Mouse (Mus musculus) intestine, embryonic 14.5 days (tissue): ENCODE results near the gene Pcdh9. TPM values are rescaled to one million over a fixed set of nuclear protein-coding genes. Genes with fewer than 3 reads are reported as not detected.

Experiments
- ATAC-seq: fragments of 200-750 bp; cut with Nextera tagmentation; replicated peaks from 2 replicates; pipeline ENCODE4 v1.8.0; 2017; ENCODE audit warnings: low read depth, moderate number of reproducible peaks, moderate TSS enrichment, moderate library complexity; ENCODE audit not compliant: low FRiP score, low TSS enrichment
- DNase-seq: peaks from one replicate; pipeline ENCODE4 v3.0.0-alpha.2; 2018; ENCODE audit warnings: low spot score
- H3K27ac ChIP-seq: fragments of 300-500 bp; sonication (generic); 2 replicates; pipeline ENCODE4 v1.5.1; 2014; ENCODE audit warnings: low read depth, mild to moderate bottlenecking, control low read depth
- H3K27me3 ChIP-seq: fragments of 300-500 bp; sonication (generic); replicated peaks from 2 replicates; pipeline ENCODE4 v1.6.1; 2014; ENCODE audit warnings: low read length, control low read depth; ENCODE audit not compliant: control insufficient read depth, insufficient read depth
- H3K36me3 ChIP-seq: fragments of 300-500 bp; sonication (generic); 2 replicates; pipeline ENCODE4 v1.6.1; 2014; ENCODE audit warnings: low read length, control low read depth; ENCODE audit not compliant: control insufficient read depth, insufficient read depth
- H3K4me1 ChIP-seq: fragments of 300-500 bp; sonication (generic); replicated peaks from 2 replicates; pipeline ENCODE4 v1.6.1; 2014; ENCODE audit warnings: low read length, control low read depth, mixed read lengths; ENCODE audit not compliant: control insufficient read depth, insufficient read depth
- H3K4me2 ChIP-seq: fragments of 300-500 bp; sonication (generic); 2 replicates; pipeline ENCODE4 v1.6.1; 2014; ENCODE audit warnings: low read length
- H3K4me3 ChIP-seq: fragments of 300-500 bp; sonication (generic); 2 replicates; pipeline ENCODE4 v1.5.1; 2014; ENCODE audit warnings: low read depth, low read length, control low read depth, mixed read lengths
- H3K9ac ChIP-seq: fragments of 300-500 bp; sonication (generic); 2 replicates; pipeline ENCODE4 v1.6.1; 2014; ENCODE audit warnings: mild to moderate bottlenecking, low read length
- H3K9me3 ChIP-seq: fragments of 300-500 bp; sonication (generic); 2 replicates; pipeline ENCODE4 v1.6.1; 2016; ENCODE audit warnings: low read length, control low read depth; ENCODE audit not compliant: control insufficient read depth
- WGBS: fragments of 180-500 bp; shearing (Covaris S2); extraction: QIAGEN DNeasy Blood & Tissue Kit; methylation state at CpG from one replicate; pipeline ENCODE4 v1.1.7; 2014; 5-methylcytosine and 5-hydroxymethylcytosine counted together
- polyA plus RNA-seq: library from polyadenylated mRNA; unstranded; fragments of >200 nt; fragmentation: Nextera tagmentation; extraction: Ambion mirVana; gene quantifications from 2 replicates; pipeline ENCODE4 v1.2.1, GENCODE M21; 2014

Pcdh9 gene
- polyA plus RNA-seq, 1 experiment from 2014 or later = 23.3 TPM

DNA sequence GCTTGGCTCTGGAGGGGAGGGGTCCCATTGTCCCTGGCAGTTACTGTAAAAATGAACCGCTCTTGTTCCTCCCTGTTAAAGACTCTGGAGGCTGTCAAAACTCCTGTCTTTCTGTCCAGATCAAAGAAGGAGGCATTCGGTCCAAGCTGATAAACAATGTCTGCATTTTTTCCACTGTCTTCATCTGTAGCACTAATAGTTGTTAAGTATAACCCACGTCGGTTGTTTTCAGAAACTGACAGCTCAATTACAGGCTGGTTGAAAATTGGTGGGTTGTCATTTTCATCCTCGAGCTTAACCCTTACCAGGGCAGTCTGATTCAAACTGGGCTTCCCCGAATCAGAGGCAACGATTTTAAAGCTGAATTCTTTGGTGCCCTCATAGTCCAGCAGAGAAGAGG, 3.4 kb downstream of the Pcdh9 start:
- H3K36me3 ChIP-seq = no peaks in the 10 kb centered on the region
- no peaks in the 10 kb centered on the region for H3K27me3 ChIP-seq
- 56% methylated on average over 7 of the region's 7 CpGs for WGBS
- H3K9ac ChIP-seq = no peak overlapping the region
- ATAC-seq = no peak
- H3K4me2 ChIP-seq = no peak overlapping the region
- H3K27ac ChIP-seq = no peak overlapping the region
- H3K9me3 ChIP-seq = no peaks in the 10 kb centered on the region
- H3K4me1 ChIP-seq = peaks cover 4% of the 10 kb centered on the region
- no peak for DNase-seq
- no peak overlapping the region for H3K4me3 ChIP-seq

DNA sequence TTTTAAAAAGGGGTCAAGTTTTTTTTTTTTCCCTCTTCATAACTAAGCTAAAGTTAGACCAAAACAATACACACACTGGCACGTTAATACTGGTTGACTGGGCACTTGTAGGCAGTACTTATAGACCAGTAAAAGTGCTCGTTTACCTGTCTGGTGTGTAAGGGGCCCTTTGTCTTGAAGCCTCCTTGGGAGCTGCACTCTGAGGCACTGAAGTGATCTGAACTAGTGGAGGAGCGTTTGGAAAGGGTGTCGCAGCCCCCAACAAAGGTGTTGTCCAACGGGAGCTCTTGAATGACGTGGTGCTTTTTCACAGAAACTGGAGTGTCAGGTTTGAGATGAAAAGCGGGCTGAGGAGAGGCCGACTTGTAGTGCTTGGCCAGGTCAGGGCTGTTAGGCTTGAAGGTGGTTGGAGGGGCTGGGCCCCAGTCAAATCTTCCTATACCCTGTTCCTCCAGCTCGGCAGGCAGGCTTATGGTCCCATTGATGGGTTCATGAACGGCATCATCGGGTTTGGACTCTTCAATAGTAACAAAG, 4.9 kb downstream of the Pcdh9 start:
- no peak for ATAC-seq
- 82% methylated on average over 11 of the region's 11 CpGs for WGBS
- H3K4me2 ChIP-seq = no peak overlapping the region

GRCm38 (mm10) chr14:93884467-93884866, 6.0 kb downstream of the Pcdh9 start:
- Histone ChIP-seq H3K27me3 (no peaks in the 10 kb centered on the region), H3K9ac (no peak overlapping the region), H3K4me2 (no peak overlapping the region), H3K4me1 (no peaks in the 10 kb centered on the region; the same call in 1 of the 2 replicates), H3K9me3 (no peaks in the 10 kb centered on the region), H3K4me3 (no peak overlapping the region), H3K36me3 (no peaks in the 10 kb centered on the region), H3K27ac (no peak overlapping the region)
- 3% methylated on average over 2 of the region's 2 CpGs for WGBS
- ATAC-seq = no peak; the same call in 1 of the 2 replicates
- peak; percentile 76 for DNase-seq

More for the DNA sequence above, 4.9 kb downstream of the Pcdh9 start:
- no peaks in the 10 kb centered on the region for H3K27me3 ChIP-seq
- no peak overlapping the region for H3K27ac ChIP-seq
- no peaks in the 10 kb centered on the region; the same call in 1 of the 2 replicates for H3K4me1 ChIP-seq
- no peak for DNase-seq
- no peaks in the 10 kb centered on the region for H3K9me3 ChIP-seq
- H3K9ac ChIP-seq = no peak overlapping the region
- H3K4me3 ChIP-seq = no peak overlapping the region
- no peaks in the 10 kb centered on the region for H3K36me3 ChIP-seq

- Histone ChIP-seq H3K27me3 (no peaks in the 10 kb centered on the region), H3K27ac (no peak overlapping the region), H3K4me2 (no peak overlapping the region), H3K4me3 (no peak overlapping the region), H3K9me3 (no peaks in the 10 kb centered on the region), H3K9ac (no peak overlapping the region), H3K4me1 (no peaks in the 10 kb centered on the region; the same call in 1 of the 2 replicates), H3K36me3 (no peaks in the 10 kb centered on the region)
- WGBS = 91% methylated on average over 1 of the region's 1 CpGs
- DNase-seq (no peak), ATAC-seq (no peak)
These were observed 10.4 kb downstream of the Pcdh9 start for GRCm38 (mm10) chr14:93880071-93880470.

DNA sequence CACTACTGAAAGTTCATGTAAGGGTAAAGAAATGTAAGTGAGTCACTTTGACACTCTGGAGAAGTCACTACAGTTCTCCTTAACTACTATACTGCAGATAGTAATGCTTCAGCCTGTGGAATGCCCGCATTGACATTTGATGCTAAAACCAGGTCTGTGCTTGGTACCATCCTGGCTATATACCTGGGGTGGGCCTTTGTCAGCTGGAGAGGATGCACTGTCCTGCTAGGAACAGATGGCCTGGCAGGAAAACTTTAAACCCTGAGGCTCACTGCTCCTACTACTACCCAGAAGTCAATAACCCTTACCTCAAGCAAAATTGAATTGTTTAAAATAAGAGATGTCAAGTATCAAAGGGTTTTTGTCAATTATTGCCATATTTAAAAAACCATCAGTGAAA, 14.5 kb downstream of the Pcdh9 start:
- Histone ChIP-seq H3K4me1 (no peaks in the 10 kb centered on the region), H3K4me3 (no peak overlapping the region), H3K27ac (no peak overlapping the region), H3K9ac (no peak overlapping the region), H3K27me3 (no peaks in the 10 kb centered on the region), H3K4me2 (no peak overlapping the region), H3K9me3 (no peaks in the 10 kb centered on the region), H3K36me3 (no peaks in the 10 kb centered on the region)
- DNase-seq = no peak
- ATAC-seq = no peak
- whole genome bisulfite sequencing = 90% methylated on average over 1 of the region's 1 CpGs

GRCm38 (mm10) chr14:93868211-93868610, 22.3 kb downstream of the Pcdh9 start:
- Histone ChIP-seq H3K36me3 (no peaks in the 10 kb centered on the region), H3K9me3 (no peaks in the 10 kb centered on the region), H3K4me3 (no peak overlapping the region), H3K4me2 (no peak overlapping the region), H3K27ac (no peak overlapping the region), H3K4me1 (no peaks in the 10 kb centered on the region), H3K27me3 (no peaks in the 10 kb centered on the region), H3K9ac (no peak overlapping the region)
- DNase-seq (no peak), ATAC-seq (no peak)

DNA sequence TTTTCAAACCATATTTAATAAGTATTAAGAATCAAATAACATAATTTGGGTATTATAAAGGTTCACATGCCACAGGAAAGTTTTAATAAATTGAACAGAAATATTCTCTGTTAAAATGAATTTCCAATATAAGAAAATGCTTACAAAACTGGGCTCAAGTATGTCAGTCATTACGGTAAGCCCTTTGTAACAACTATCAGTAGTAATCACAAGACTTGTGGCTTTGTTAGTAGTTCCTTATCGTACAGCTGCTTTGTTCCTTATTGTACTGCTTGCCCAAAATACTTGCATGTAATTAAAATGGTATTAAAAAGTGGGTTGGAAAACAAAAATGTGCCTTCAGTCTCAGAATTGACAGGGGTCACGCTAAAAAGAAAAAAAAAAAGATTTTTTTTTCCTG, 32.4 kb downstream of the Pcdh9 start:
- Histone ChIP-seq H3K4me3 (no peak overlapping the region), H3K9me3 (no peaks in the 10 kb centered on the region), H3K27ac (no peak overlapping the region), H3K27me3 (no peaks in the 10 kb centered on the region), H3K9ac (no peak overlapping the region), H3K36me3 (no peaks in the 10 kb centered on the region), H3K4me1 (no peaks in the 10 kb centered on the region), H3K4me2 (no peak overlapping the region)
- ATAC-seq = no peak
- DNase-seq = no peak
- 87% methylated on average over 3 of the region's 3 CpGs for WGBS

DNA sequence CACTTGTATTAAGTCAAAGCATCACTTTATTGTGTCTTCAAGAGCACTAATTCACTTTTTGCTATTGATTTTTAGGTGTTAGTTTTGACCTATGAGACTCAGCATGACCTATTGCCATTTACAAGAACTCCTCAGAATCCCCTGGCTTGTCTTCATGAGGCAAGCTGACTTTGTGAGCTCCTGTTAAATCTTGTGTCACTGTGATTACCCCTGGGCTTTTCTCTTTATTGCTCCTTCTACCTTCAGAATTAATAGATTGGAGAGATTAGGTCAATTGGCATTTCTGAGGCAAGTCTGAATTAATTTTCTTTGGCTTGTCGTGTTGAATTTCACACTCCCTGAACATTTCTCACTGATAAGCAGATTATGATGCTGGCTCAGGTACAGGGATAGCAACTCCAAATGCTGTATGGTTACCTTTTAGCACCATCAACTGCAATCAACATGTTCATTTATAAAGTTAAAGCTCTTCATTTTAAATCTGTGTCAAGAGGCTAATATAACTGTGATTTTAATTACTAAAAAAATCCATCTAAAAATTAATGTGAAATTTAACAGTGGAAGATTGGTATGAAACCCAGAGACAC, 44.3 kb downstream of the Pcdh9 start:
- Histone ChIP-seq H3K4me2 (no peak overlapping the region), H3K4me1 (no peaks in the 10 kb centered on the region), H3K4me3 (no peak overlapping the region), H3K27ac (no peak overlapping the region), H3K9me3 (no peaks in the 10 kb centered on the region), H3K36me3 (no peaks in the 10 kb centered on the region), H3K27me3 (no peaks in the 10 kb centered on the region), H3K9ac (no peak overlapping the region)
- ATAC-seq (no peak), DNase-seq (no peak)
- 56% methylated on average over 1 of the region's 1 CpGs for WGBS

- Histone ChIP-seq H3K9ac (no peak overlapping the region), H3K4me1 (no peaks in the 10 kb centered on the region), H3K27ac (no peak overlapping the region), H3K4me3 (no peak overlapping the region), H3K4me2 (no peak overlapping the region), H3K27me3 (no peaks in the 10 kb centered on the region), H3K36me3 (no peaks in the 10 kb centered on the region), H3K9me3 (no peaks in the 10 kb centered on the region)
- no peak for ATAC-seq
- 77% methylated on average over 3 of the region's 3 CpGs for WGBS
- DNase-seq = no peak
These were observed 47.7 kb downstream of the Pcdh9 start for GRCm38 (mm10) chr14:93842686-93843288.
